Mouse (Mus musculus): ENCODE data around the gene Ahdc1.

Ahdc1 gene

GRCm38 (mm10) chr4:133011028-133011820, at the start of gene Ahdc1:
TSS of gene Ahdc1 (plus strand) at chr4:133011260.
- in situ Hi-C loops (cut with MboI, MseI): loop anchor here (10.0 kb wide), 1 partner anchor 284 kb away; no protein-coding TSS in a partner anchor

GRCm38 (mm10) chr4:132961866-132962265, 49.2 kb upstream of the Ahdc1 start:
- in situ Hi-C loops (cut with MboI, MseI): no loop called here

- in situ Hi-C loops (cut with MboI, MseI): no loop called here
Measured at GRCm38 (mm10) chr4:132962628-132963027, 48.4 kb upstream of the Ahdc1 start.

- in situ Hi-C loops (cut with MboI, MseI): no loop called here
Measured at GRCm38 (mm10) chr4:132963436-132963835, 47.6 kb upstream of the Ahdc1 start.

GRCm38 (mm10) chr4:132964064-132964463, 47.0 kb upstream of the Ahdc1 start:
- in situ Hi-C loops (cut with MboI, MseI): no loop called here

GRCm38 (mm10) chr4:132964473-132964872, 46.6 kb upstream of the Ahdc1 start:
- in situ Hi-C loops (cut with MboI, MseI): no loop called here

- in situ Hi-C loops (cut with MboI, MseI): no loop called here
Measured at GRCm38 (mm10) chr4:132968105-132968938, 42.7 kb upstream of the Ahdc1 start.

GRCm38 (mm10) chr4:132971601-132972000, 39.5 kb upstream of the Ahdc1 start:
- in situ Hi-C loops (cut with MboI, MseI): no loop called here

GRCm38 (mm10) chr4:132972101-132972500, 39.0 kb upstream of the Ahdc1 start:
- in situ Hi-C loops (cut with MboI, MseI): no loop called here

GRCm38 (mm10) chr4:132972556-132972955, 38.5 kb upstream of the Ahdc1 start:
- in situ Hi-C loops (cut with MboI, MseI): no loop called here

GRCm38 (mm10) chr4:132973186-132973585, 37.9 kb upstream of the Ahdc1 start:
- in situ Hi-C loops (cut with MboI, MseI): no loop called here

GRCm38 (mm10) chr4:132973814-132974398, 37.2 kb upstream of the Ahdc1 start, which contains the start of gene Fgr:
TSS of gene Fgr (plus strand) at chr4:132974095.
- in situ Hi-C loops (cut with MboI, MseI): no loop called here

- in situ Hi-C loops (cut with MboI, MseI): no loop called here
Measured at GRCm38 (mm10) chr4:132974904-132975303, 36.2 kb upstream of the Ahdc1 start.

- in situ Hi-C loops (cut with MboI, MseI): no loop called here
Measured at GRCm38 (mm10) chr4:132975791-132976190, 35.3 kb upstream of the Ahdc1 start.

GRCm38 (mm10) chr4:132976729-132977128, 34.3 kb upstream of the Ahdc1 start:
- in situ Hi-C loops (cut with MboI, MseI): no loop called here

- in situ Hi-C loops (cut with MboI, MseI): no loop called here
Measured at GRCm38 (mm10) chr4:132977597-132977996, 33.5 kb upstream of the Ahdc1 start.

GRCm38 (mm10) chr4:132979186-132979585, 31.9 kb upstream of the Ahdc1 start:
- in situ Hi-C loops (cut with MboI, MseI): no loop called here

GRCm38 (mm10) chr4:132981621-132982020, 29.4 kb upstream of the Ahdc1 start:
- in situ Hi-C loops (cut with MboI, MseI): no loop called here

- in situ Hi-C loops (cut with MboI, MseI): no loop called here
Measured at GRCm38 (mm10) chr4:132982999-132983398, 28.1 kb upstream of the Ahdc1 start.

GRCm38 (mm10) chr4:132983664-132984512, 27.2 kb upstream of the Ahdc1 start:
- in situ Hi-C loops (cut with MboI, MseI): no loop called here

Measured in T-helper 1 cell (primary cell).